Mouse (Mus musculus) stomach, postnatal 0 days (tissue): ENCODE data around the gene Olfr895. TPM values are rescaled to one million over a fixed set of nuclear protein-coding genes. Genes with fewer than 3 reads are reported as not detected.

Source experiments
- ATAC-seq: fragments of 200-750 bp; cut with Nextera tagmentation; 2 replicates; pipeline ENCODE4 v1.8.0; 2017; ENCODE audit not compliant: low FRiP score, low TSS enrichment
- DNase-seq: peaks from one replicate; pipeline ENCODE4 v3.0.0-alpha.2; 2016; ENCODE audit warnings: low spot score
- H3K27ac ChIP-seq: fragments of 300-500 bp; sonication (generic); replicated peaks from 2 replicates; pipeline ENCODE4 v1.5.1; 2014; ENCODE audit warnings: mild to moderate bottlenecking, control low read depth
- H3K27me3 ChIP-seq: fragments of 300-500 bp; sonication (generic); 2 replicates; pipeline ENCODE4 v1.6.1; 2014; ENCODE audit warnings: low read length; ENCODE audit not compliant: control insufficient read depth, insufficient read depth
- H3K36me3 ChIP-seq: fragments of 300-500 bp; sonication (generic); 2 replicates; pipeline ENCODE4 v1.6.1; 2014; ENCODE audit warnings: low read length, mixed read lengths; ENCODE audit not compliant: control insufficient read depth, insufficient read depth
- H3K4me1 ChIP-seq: fragments of 300-500 bp; sonication (generic); replicated peaks from 2 replicates; pipeline ENCODE4 v1.6.1; 2014; ENCODE audit warnings: antibody characterized with exemption; ENCODE audit not compliant: control insufficient read depth, insufficient read depth
- H3K4me2 ChIP-seq: fragments of 300-500 bp; sonication (generic); replicated peaks from 2 replicates; pipeline ENCODE4 v1.6.1; 2014; ENCODE audit warnings: low read depth, mild to moderate bottlenecking, control low read depth, moderate library complexity
- H3K4me3 ChIP-seq: fragments of 300-500 bp; sonication (generic); 2 replicates; pipeline ENCODE4 v1.5.1; 2014; ENCODE audit warnings: low read depth, low read length, control low read depth
- H3K9ac ChIP-seq: fragments of 300-500 bp; sonication (generic); 2 replicates; pipeline ENCODE4 v1.6.1; 2014; ENCODE audit warnings: mild to moderate bottlenecking, low read length, control low read depth, mixed read lengths
- H3K9me3 ChIP-seq: fragments of 300-500 bp; sonication (generic); 2 replicates; pipeline ENCODE4 v1.6.1; 2016; ENCODE audit warnings: low read length; ENCODE audit not compliant: control insufficient read depth
- CTCF ChIP-seq: IDR thresholded peaks from 2 replicates; pipeline ENCODE4 v1.5.1; 2016; ENCODE audit warnings: antibody characterized with exemption, low read depth, mild to moderate bottlenecking, moderate library complexity
- EP300 ChIP-seq: optimal IDR thresholded peaks from 2 replicates; pipeline ENCODE3; 2016; ENCODE audit warnings: antibody characterized with exemption
- WGBS: fragments of 180-500 bp; shearing (Covaris S2); extraction: QIAGEN DNeasy Blood & Tissue Kit; methylation state at CpG from one replicate; pipeline ENCODE4 v1.1.7; 2014; 5-methylcytosine and 5-hydroxymethylcytosine counted together
- polyA plus RNA-seq: library from polyadenylated mRNA; unstranded; fragments of >200 nt; fragmentation: Nextera tagmentation; extraction: Ambion mirVana; gene quantifications from 2 replicates; pipeline ENCODE4 v1.2.1, GENCODE M21; 2015

The Olfr895 gene
- not detected in 2 replicates for polyA plus RNA-seq

GRCm38 (mm10) chr9:38267551-38267950, at the start of gene Olfr895:
TSS of gene Olfr895 (plus strand) at chr9:38267851.
- Histone ChIP-seq H3K27me3 (no peaks in the 10 kb centered on the region), H3K9me3 (no peaks in the 10 kb centered on the region), H3K4me1 (no peaks in the 10 kb centered on the region), H3K27ac (no peak within 1 kb of the TSS), H3K4me3 (no peak within 1 kb of the TSS), H3K36me3 (no peaks in the 10 kb centered on the region), H3K9ac (no peak within 1 kb of the TSS), H3K4me2 (no peak within 1 kb of the TSS)
- TF ChIP-seq EP300: no peak
- TF ChIP-seq CTCF: no peak
- DNase-seq (no peak), ATAC-seq (no peak)

GRCm38 (mm10) chr9:38252474-38252873, 15.2 kb upstream of the Olfr895 start, which contains the start of gene Olfr143:
TSS of gene Olfr143 (plus strand) at chr9:38252774.
- DNase-seq (no peak), ATAC-seq (no peak)
- no peaks in the 10 kb centered on the region for H3K36me3 ChIP-seq
- H3K27me3 ChIP-seq: no peaks in the 10 kb centered on the region
- H3K4me3 ChIP-seq: no peak within 1 kb of the TSS
- H3K4me1 ChIP-seq: no peaks in the 10 kb centered on the region
- TF ChIP-seq EP300: no peak
- no peak for TF ChIP-seq CTCF
- H3K9me3 ChIP-seq: no peaks in the 10 kb centered on the region
- no peak within 1 kb of the TSS for H3K4me2 ChIP-seq
- H3K27ac ChIP-seq: no peak within 1 kb of the TSS
- H3K9ac ChIP-seq: no peak within 1 kb of the TSS

- 92% methylated on average over 1 of the region's 1 CpGs for WGBS
- H3K36me3 ChIP-seq: no peaks in the 10 kb centered on the region
- no peak within 1 kb of the TSS for H3K4me3 ChIP-seq
- ATAC-seq (no peak), DNase-seq (no peak)
- H3K9ac ChIP-seq: no peak within 1 kb of the TSS
- no peaks in the 10 kb centered on the region for H3K4me1 ChIP-seq
- no peak within 1 kb of the TSS for H3K4me2 ChIP-seq
- H3K9me3 ChIP-seq: no peaks in the 10 kb centered on the region
- no peaks in the 10 kb centered on the region for H3K27me3 ChIP-seq
- no peak for TF ChIP-seq EP300
- TF ChIP-seq CTCF: no peak
- no peak within 1 kb of the TSS for H3K27ac ChIP-seq
These were observed 23.2 kb downstream of the Olfr895 start, which contains the start of gene Olfr896-ps1 for GRCm38 (mm10) chr9:38290807-38291206. TSS of gene Olfr896-ps1 (plus strand) at chr9:38291107.

Other genes starting within 250 kb of the Olfr895 start
- not detected in 2 replicates for gene Olfr883, start 242.0 kb upstream of the Olfr895 start, polyA plus RNA-seq
- gene Olfr884, start 221.3 kb upstream of the Olfr895 start, polyA plus RNA-seq: not detected in 2 replicates
- gene Olfr885, start 206.5 kb upstream of the Olfr895 start, polyA plus RNA-seq: not detected in 2 replicates
- not detected in 2 replicates for gene Olfr887, start 183.8 kb upstream of the Olfr895 start, polyA plus RNA-seq
- gene Olfr888, start 159.7 kb upstream of the Olfr895 start, polyA plus RNA-seq: not detected in 2 replicates
- gene Olfr889, start 152.7 kb upstream of the Olfr895 start, polyA plus RNA-seq: 0.02 and 0.05 TPM in 2 replicates
- gene Olfr890, start 125.3 kb upstream of the Olfr895 start, polyA plus RNA-seq: 0.04 and 0.06 TPM in 2 replicates
- not detected in 2 replicates for gene Olfr891, start 87.0 kb upstream of the Olfr895 start, polyA plus RNA-seq
- gene Olfr893, start 59.5 kb upstream of the Olfr895 start, polyA plus RNA-seq: 0.06 and 0.11 TPM in 2 replicates
- gene Olfr894, start 49.8 kb upstream of the Olfr895 start, polyA plus RNA-seq: not detected in 2 replicates
- gene Olfr143, start 15.1 kb upstream of the Olfr895 start, polyA plus RNA-seq: not detected in 2 replicates
- not detected in 2 replicates for gene Olfr896-ps1, start 23.3 kb downstream of the Olfr895 start, polyA plus RNA-seq
- not detected in 2 replicates for gene Olfr25, start 61.2 kb downstream of the Olfr895 start, polyA plus RNA-seq
- not detected in 2 replicates for gene Olfr898, start 80.6 kb downstream of the Olfr895 start, polyA plus RNA-seq
- gene Olfr250, start 99.0 kb downstream of the Olfr895 start, polyA plus RNA-seq: not detected in 2 replicates
- not detected in 2 replicates for gene Olfr251, start 109.2 kb downstream of the Olfr895 start, polyA plus RNA-seq
- not detected in 2 replicates for gene Olfr147, start 133.8 kb downstream of the Olfr895 start, polyA plus RNA-seq
- not detected in 2 replicates for gene Olfr901, start 161.6 kb downstream of the Olfr895 start, polyA plus RNA-seq
- not detected in 2 replicates for gene Olfr902, start 179.8 kb downstream of the Olfr895 start, polyA plus RNA-seq
- gene Olfr904, start 195.3 kb downstream of the Olfr895 start, polyA plus RNA-seq: not detected in 2 replicates
- gene Olfr905, start 203.3 kb downstream of the Olfr895 start, polyA plus RNA-seq: not detected in 2 replicates
- gene Olfr906, start 219.2 kb downstream of the Olfr895 start, polyA plus RNA-seq: not detected in 2 replicates
- not detected in 2 replicates for gene Olfr907, start 227.9 kb downstream of the Olfr895 start, polyA plus RNA-seq